23 mouse cellular contexts compared by ENCODE assay signal in genomic region chr15:74208751-74209150, GRCm38 (mm10).
DNase-seq lines count a peak whose midpoint lies in the region; ATAC-seq and TF ChIP-seq lines count a peak whose summit lies in the region.
"Had no signal": no experiment of that assay in that cellular context is flagged by ENCODE, and none has a peak within 500 bp of the region (broad histone marks: within the 10 kb centered on the region; RNA-seq: fewer than 3 reads in every experiment).

No protein-coding gene starts in this region.

- no peak overlapping the region for H3K4me3 ChIP-seq in gastrocnemius, adult 2 months
- no peak overlapping the region for H3K4me3 ChIP-seq in heart, adult 2 months
- H3K4me3 ChIP-seq in midbrain, embryonic 11.5 days (ENCODE audit: low read depth, low read length): no peak overlapping the region
- H3K4me3 ChIP-seq in midbrain, embryonic 14.5 days (replicated peaks; ENCODE audit: low read depth, low read length): no peak overlapping the region
- H3K4me3 ChIP-seq in kidney, adult 2 months (ENCODE audit: insufficient read depth, low read depth, low read length): no peak overlapping the region
- H3K4me3 ChIP-seq: embryonic facial prominence, embryonic 13.5 days; embryonic facial prominence, embryonic 15.5 days; erythroblast, embryonic 14.5 days; forebrain, embryonic 10.5 days; forebrain, embryonic 12.5 days had no signal

- no peak for ATAC-seq in midbrain, embryonic 11.5 days (ENCODE audit: low FRiP score)
- ATAC-seq in midbrain, embryonic 14.5 days (ENCODE audit: low FRiP score, low TSS enrichment): no peak
- ATAC-seq: activated CD4-positive, CD25-positive, alpha-beta regulatory T cell, adult 4 months; CD4-positive, CD25-positive, alpha-beta regulatory T cell, adult 4 months; forebrain, embryonic 14.5 days; Patski had no signal

- H3K27ac ChIP-seq in gastrocnemius, adult 2 months: peak overlapping the region; percentile 64
- peak overlapping the region; percentile 68 for H3K27ac ChIP-seq in heart, adult 2 months
- no peak overlapping the region for H3K27ac ChIP-seq in midbrain, embryonic 11.5 days (ENCODE audit: low read depth, low read length)
- no peak overlapping the region for H3K27ac ChIP-seq in midbrain, embryonic 14.5 days (replicated peaks; ENCODE audit: low read depth, low read length)
- H3K27ac ChIP-seq in kidney, adult 2 months (ENCODE audit: insufficient read depth, low read depth, low read length): no peak overlapping the region
- H3K27ac ChIP-seq: embryonic facial prominence, embryonic 13.5 days; embryonic facial prominence, embryonic 15.5 days; forebrain, embryonic 10.5 days; forebrain, embryonic 12.5 days had no signal

- TF ChIP-seq EP300 in heart, adult 2 months (IDR thresholded peaks at IDR 0.05; ENCODE audit: insufficient read depth, low read depth, low read length): no peak

- no peak for TF ChIP-seq POLR2A in heart, adult 2 months (IDR thresholded peaks at IDR 0.05; ENCODE audit: insufficient read depth, low read depth, low read length)
- no peak for TF ChIP-seq POLR2A in kidney, adult 2 months (IDR thresholded peaks at IDR 0.05; ENCODE audit: low read depth, low read length)

- H3K4me1 ChIP-seq in heart, adult 2 months (ENCODE audit: control insufficient read depth, insufficient read depth, low read length): peaks cover 29% of the 10 kb centered on the region
- peaks cover 11% of the 10 kb centered on the region for H3K4me1 ChIP-seq in midbrain, embryonic 11.5 days (ENCODE audit: control insufficient read depth, insufficient read depth, low read length)
- H3K4me1 ChIP-seq in midbrain, embryonic 14.5 days (ENCODE audit: control insufficient read depth, insufficient read depth, low read length): peaks cover 12% of the 10 kb centered on the region
- no peaks in the 10 kb centered on the region for H3K4me1 ChIP-seq in kidney, adult 2 months (ENCODE audit: control insufficient read depth, insufficient read depth, low read length)

- intact Hi-C loops in gastrocnemius, adult 2 months (cut with DNase I): no loop called here
- intact Hi-C loops in heart, adult 2 months (cut with DNase I): no loop called here
- intact Hi-C loops in heart, postnatal 36 days (cut with DNase I): no loop called here

- H3K9ac ChIP-seq in heart, adult 2 months (ENCODE audit: low read depth, low read length): no peak overlapping the region
- H3K9ac ChIP-seq in midbrain, embryonic 11.5 days (ENCODE audit: low read length): no peak overlapping the region
- H3K9ac ChIP-seq in midbrain, embryonic 14.5 days (replicated peaks; ENCODE audit: low read length): no peak overlapping the region
- H3K9ac ChIP-seq: embryonic facial prominence, embryonic 13.5 days; embryonic facial prominence, embryonic 15.5 days; forebrain, embryonic 12.5 days had no signal

- no peaks in the 10 kb centered on the region for H3K9me3 ChIP-seq in midbrain, embryonic 11.5 days (ENCODE audit: control insufficient read depth, low read length)
- H3K9me3 ChIP-seq in midbrain, embryonic 14.5 days (ENCODE audit: control insufficient read depth, low read length): no peaks in the 10 kb centered on the region
- H3K9me3 ChIP-seq: embryonic facial prominence, embryonic 13.5 days; embryonic facial prominence, embryonic 15.5 days; forebrain, embryonic 10.5 days; forebrain, embryonic 12.5 days had no signal

- TF ChIP-seq CTCF in gastrocnemius, adult 2 months (IDR thresholded peaks at IDR 0.05): no peak
- no peak for TF ChIP-seq CTCF in heart, adult 2 months (IDR thresholded peaks at IDR 0.05)
- no peak for TF ChIP-seq CTCF in kidney, adult 2 months (conservative IDR thresholded peaks at IDR 0.05; ENCODE audit: insufficient read depth, insufficient read length, low read depth, low read length)

- no peak for DNase-seq in gastrocnemius, adult 2 months
- no peak for DNase-seq in gastrocnemius, postnatal 25 days
- DNase-seq in heart, adult 2 months: peak in 1 of 2 experiments; percentile 14
- DNase-seq in heart, postnatal 36 days: no peak
- DNase-seq in midbrain, embryonic 11.5 days (ENCODE audit: low spot score, missing footprints): peak; percentile 73
- no peak for DNase-seq in midbrain, embryonic 14.5 days
- no peak for DNase-seq in kidney, adult 2 months
- DNase-seq: adrenal gland, adult 8-10 months; adrenal gland, postnatal 14 days; adrenal gland, postnatal 36 days; B cell, adult 2 months; embryo, embryonic 11 days had no signal

- no peaks in the 10 kb centered on the region for H3K36me3 ChIP-seq in heart, adult 2 months (ENCODE audit: control insufficient read depth, insufficient read depth, low read length)
- no peaks in the 10 kb centered on the region for H3K36me3 ChIP-seq in midbrain, embryonic 11.5 days (ENCODE audit: control insufficient read depth, insufficient read depth, low read length)
- no peaks in the 10 kb centered on the region for H3K36me3 ChIP-seq in midbrain, embryonic 14.5 days (ENCODE audit: control insufficient read depth, insufficient read depth, low read length)
- H3K36me3 ChIP-seq in kidney, adult 2 months (ENCODE audit: control insufficient read depth, insufficient read depth, low read length): no peaks in the 10 kb centered on the region
- H3K36me3 ChIP-seq: embryonic facial prominence, embryonic 13.5 days; embryonic facial prominence, embryonic 15.5 days; forebrain, embryonic 10.5 days; forebrain, embryonic 12.5 days; G1E had no signal

- no peaks in the 10 kb centered on the region for H3K27me3 ChIP-seq in heart, adult 2 months (ENCODE audit: control insufficient read depth, insufficient read depth, low read length)
- H3K27me3 ChIP-seq in midbrain, embryonic 11.5 days (ENCODE audit: control insufficient read depth, insufficient read depth, low read length): no peaks in the 10 kb centered on the region
- no peaks in the 10 kb centered on the region for H3K27me3 ChIP-seq in midbrain, embryonic 14.5 days (ENCODE audit: control insufficient read depth, insufficient read depth, low read length)
- H3K27me3 ChIP-seq in kidney, adult 2 months (replicated peaks; ENCODE audit: control insufficient read depth, insufficient read depth, low read length): no peaks in the 10 kb centered on the region
- H3K27me3 ChIP-seq: CH12.LX; embryonic facial prominence, embryonic 13.5 days; embryonic facial prominence, embryonic 15.5 days; Patski had no signal

- 44% methylated on average over 7 of the region's 7 CpGs for WGBS in heart, adult 2 months
- 64% methylated on average over 7 of the region's 7 CpGs for WGBS in midbrain, embryonic 11.5 days
- 77% methylated on average over 7 of the region's 7 CpGs for WGBS in midbrain, embryonic 14.5 days
- WGBS in kidney, adult 2 months: 54% methylated on average over 7 of the region's 7 CpGs

- H3K79me2 ChIP-seq in heart, adult 2 months (replicated peaks; ENCODE audit: control insufficient read depth, insufficient read depth, low read length): no peaks in the 10 kb centered on the region

- H3K4me2 ChIP-seq in midbrain, embryonic 11.5 days: no peak overlapping the region
- no peak overlapping the region for H3K4me2 ChIP-seq in midbrain, embryonic 14.5 days (ENCODE audit: low read length)
- H3K4me2 ChIP-seq: embryonic facial prominence, embryonic 13.5 days; embryonic facial prominence, embryonic 15.5 days; forebrain, embryonic 12.5 days had no signal

Comparison
In these comparisons a context has a peak if more than half of its experiments do, and no peak if none do; other contexts are left out.
1. H3K27ac ChIP-seq: peak in gastrocnemius, adult 2 months (single experiment) and heart, adult 2 months (single experiment); none in midbrain, embryonic 11.5 days (single experiment), midbrain, embryonic 14.5 days (single experiment) and kidney, adult 2 months (single experiment).